Mouse (Mus musculus): Measurements from ENCODE around the gene Csk.

- TF ChIP-seq TCF12 (IDR thresholded peaks at IDR 0.05; ENCODE audit: low read depth, low read length) (no peak), HCFC1 (IDR thresholded peaks at IDR 0.05; ENCODE audit: low read depth, low read length) (no peak), E2F4 (IDR thresholded peaks at IDR 0.05; ENCODE audit: borderline replicate concordance, low read depth, low read length) (no peak), CTCF (IDR thresholded peaks at IDR 0.05 in 2 of 3, conservative IDR thresholded peaks at IDR 0.05 in 1 of 3; ENCODE audit: control insufficient read depth in 1 of 3, insufficient read depth in 1 of 3, low read depth in 2 of 3, low read length in 3 of 3, poor library complexity in 1 of 3, severe bottlenecking in 1 of 3) (no peak)
These were observed 11.5 kb downstream of the Csk start for GRCm38 (mm10) chr9:57641775-57642550.

Measured in MEL (cell line).